Mouse (Mus musculus) adrenal gland, postnatal 25 days (tissue): ENCODE measurements around the gene Ldlrap1. TPM values are rescaled to one million over a fixed set of nuclear protein-coding genes. Genes with fewer than 3 reads are reported as not detected.
"Not testable (repeated sequence)": the region's sequence is repeated elsewhere in the genome, so short reads cannot be mapped to it uniquely, and the experiment has no call there.

Source experiments
- DNase-seq: peaks from one replicate; pipeline ENCODE4 v3.0.0; 2021; ENCODE audit warnings: mixed read lengths
- long read RNA-seq: library from polyadenylated mRNA; stranded (forward); transcript quantifications from one replicate; pipeline ENCODE4 v2.0.0, GENCODE M21; 2021
- total RNA-seq: library from RNA; stranded (reverse); gene quantifications from 2 replicates; pipeline ENCODE4 v1.2.3, GENCODE M21; 2021

Ldlrap1 gene
- total RNA-seq: 42.4 and 43.3 TPM in 2 replicates
- long read RNA-seq, full-length matches to known transcripts: 20 of 31 reads
- long read RNA-seq, partial matches to known transcripts: 0 of 31 reads
- long read RNA-seq, other reads (novel, unspliced or antisense): 11 of 31 reads

GRCm38 (mm10) chr4:134767426-134768225 lies at the start of gene Ldlrap1:
TSS of gene Ldlrap1 (minus strand) at chr4:134768024.
- peak; percentile 91 for DNase-seq

GRCm38 (mm10) chr4:134814229-134814571 lies 46.4 kb upstream of the Ldlrap1 start:
- peak; percentile 56 for DNase-seq

- DNase-seq: no peak
Observed at GRCm38 (mm10) chr4:134813406-134814228, 45.8 kb upstream of the Ldlrap1 start.

- DNase-seq: peak; percentile 94
Observed at GRCm38 (mm10) chr4:134804765-134805164, 36.9 kb upstream of the Ldlrap1 start.

GRCm38 (mm10) chr4:134802765-134803164 lies 34.9 kb upstream of the Ldlrap1 start:
- DNase-seq: no peak

- DNase-seq: no peak
Observed at GRCm38 (mm10) chr4:134802155-134802554, 34.3 kb upstream of the Ldlrap1 start.

- DNase-seq: no peak
Observed at GRCm38 (mm10) chr4:134800693-134801092, 32.9 kb upstream of the Ldlrap1 start.

- DNase-seq: no peak
Observed at GRCm38 (mm10) chr4:134800098-134800497, 32.3 kb upstream of the Ldlrap1 start.

GRCm38 (mm10) chr4:134799272-134799671 lies 31.4 kb upstream of the Ldlrap1 start:
- DNase-seq: peak; percentile 75

GRCm38 (mm10) chr4:134798861-134799260 lies 31.0 kb upstream of the Ldlrap1 start:
- DNase-seq: no peak

- DNase-seq: no peak
Observed at GRCm38 (mm10) chr4:134797621-134798020, 29.8 kb upstream of the Ldlrap1 start.

GRCm38 (mm10) chr4:134796581-134797361 lies 28.9 kb upstream of the Ldlrap1 start:
- no peak for DNase-seq

- no peak for DNase-seq
Observed at GRCm38 (mm10) chr4:134795819-134796485, 28.1 kb upstream of the Ldlrap1 start.

- not testable (repeated sequence) for DNase-seq
Observed at GRCm38 (mm10) chr4:134794959-134795358, 27.1 kb upstream of the Ldlrap1 start.

- peak; percentile 58 for DNase-seq
Observed at GRCm38 (mm10) chr4:134793213-134793956, 25.6 kb upstream of the Ldlrap1 start.

- no peak for DNase-seq
Observed at GRCm38 (mm10) chr4:134791731-134792130, 23.9 kb upstream of the Ldlrap1 start.

GRCm38 (mm10) chr4:134786946-134787345 lies 19.1 kb upstream of the Ldlrap1 start:
- DNase-seq: no peak

- no peak for DNase-seq
Observed at GRCm38 (mm10) chr4:134784701-134785100, 16.9 kb upstream of the Ldlrap1 start.

- peak; percentile 52 for DNase-seq
Observed at GRCm38 (mm10) chr4:134779136-134779934, 11.5 kb upstream of the Ldlrap1 start.

- no peak for DNase-seq
Observed at GRCm38 (mm10) chr4:134776246-134776645, 8.4 kb upstream of the Ldlrap1 start.
